ENCODE assay signal across 30 mouse cellular contexts in genomic region chr17:65763221-65763620, GRCm38 (mm10).
"Had no signal": no experiment of that assay in that cellular context is flagged by ENCODE, and none has a peak within 500 bp of the region (broad histone marks: within the 10 kb centered on the region; RNA-seq: fewer than 3 reads in every experiment).

No protein-coding gene starts in this region.

- H3K9ac ChIP-seq: heart, embryonic 12.5 days; heart, embryonic 13.5 days; heart, embryonic 15.5 days; hindbrain, embryonic 12.5 days; hindbrain, embryonic 13.5 days; hindbrain, embryonic 14.5 days; hindbrain, embryonic 15.5 days; intestine, embryonic 15.5 days; kidney, embryonic 15.5 days had no signal

- H3K9me3 ChIP-seq: heart, embryonic 10.5 days; heart, embryonic 12.5 days; heart, embryonic 15.5 days; hindbrain, embryonic 13.5 days; hindbrain, embryonic 15.5 days; intestine, embryonic 15.5 days; kidney, embryonic 15.5 days had no signal

- H3K27me3 ChIP-seq: heart, embryonic 12.5 days; heart, embryonic 13.5 days; heart, embryonic 15.5 days; hindbrain, embryonic 12.5 days; hindbrain, embryonic 13.5 days; hindbrain, embryonic 15.5 days; intestine, embryonic 15.5 days; kidney, embryonic 15.5 days had no signal

- H3K36me3 ChIP-seq: heart, embryonic 15.5 days; hindbrain, embryonic 15.5 days; intestine, embryonic 15.5 days; kidney, embryonic 15.5 days had no signal

- H3K4me3 ChIP-seq: heart, embryonic 10.5 days; heart, embryonic 12.5 days; heart, embryonic 13.5 days; heart, embryonic 15.5 days; hindbrain, embryonic 10.5 days; hindbrain, embryonic 12.5 days; hindbrain, embryonic 13.5 days; hindbrain, embryonic 15.5 days; intestine, embryonic 15.5 days; kidney, embryonic 15.5 days; layer of hippocampus, adult 2 months had no signal

- H3K27ac ChIP-seq: heart, embryonic 10.5 days; heart, embryonic 13.5 days; heart, embryonic 15.5 days; hindbrain, embryonic 10.5 days; hindbrain, embryonic 12.5 days; hindbrain, embryonic 13.5 days; hindbrain, embryonic 14.5 days; hindbrain, embryonic 15.5 days; hindbrain, postnatal 0 days; intestine, embryonic 15.5 days; kidney, embryonic 15.5 days; kidney, postnatal 0 days; layer of hippocampus, adult 2 months had no signal

- DNase-seq: heart, postnatal 10 days; heart, postnatal 14 days; heart, postnatal 36 days; heart, postnatal 4 days; kidney, adult 11 months; kidney, adult 18-20 months; kidney, adult 2 months; kidney, adult 8-10 months; kidney, adult 9 months; kidney, postnatal 10 days; kidney, postnatal 14 days; kidney, postnatal 25 days; kidney, postnatal 36 days; kidney, postnatal 4 days; layer of hippocampus, adult 9-11 months; layer of hippocampus, postnatal 36 days had no signal
